Mouse (Mus musculus): ENCODE measurements around the gene Olfr1412. TPM values are rescaled to one million over a fixed set of nuclear protein-coding genes. Genes with fewer than 3 reads are reported as not detected.

The Olfr1412 gene
- not detected for polyA plus RNA-seq (2014; fragmentation: Illumina TruSeq; extraction: RNeasy Lipid Tissue Mini Kit (QIAGEN cat#74804); ENCODE audit: low read depth, low replicate concordance)

DNA sequence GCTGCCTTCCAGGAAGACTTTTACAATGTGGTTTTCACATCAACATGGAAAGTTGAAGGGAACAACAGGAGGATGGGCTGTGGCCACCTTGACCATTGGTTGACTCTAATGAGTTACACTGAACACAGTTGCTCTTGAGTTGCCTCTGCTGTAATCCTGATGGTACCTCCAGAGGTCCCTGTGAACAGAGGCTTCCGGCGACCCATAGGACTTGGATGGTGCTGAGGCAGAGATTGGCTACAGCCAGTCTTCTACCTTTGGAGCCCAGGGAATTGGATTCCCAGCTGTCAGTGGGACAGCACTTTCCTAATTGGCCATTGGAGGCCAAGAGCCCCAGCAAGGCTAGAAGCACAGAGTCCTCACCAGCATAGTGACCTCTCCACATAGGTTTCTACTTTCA lies at the start of gene Olfr1412:
TSS of gene Olfr1412 (plus strand) at position 301 of the 400 bp plus-strand sequence.

DNA sequence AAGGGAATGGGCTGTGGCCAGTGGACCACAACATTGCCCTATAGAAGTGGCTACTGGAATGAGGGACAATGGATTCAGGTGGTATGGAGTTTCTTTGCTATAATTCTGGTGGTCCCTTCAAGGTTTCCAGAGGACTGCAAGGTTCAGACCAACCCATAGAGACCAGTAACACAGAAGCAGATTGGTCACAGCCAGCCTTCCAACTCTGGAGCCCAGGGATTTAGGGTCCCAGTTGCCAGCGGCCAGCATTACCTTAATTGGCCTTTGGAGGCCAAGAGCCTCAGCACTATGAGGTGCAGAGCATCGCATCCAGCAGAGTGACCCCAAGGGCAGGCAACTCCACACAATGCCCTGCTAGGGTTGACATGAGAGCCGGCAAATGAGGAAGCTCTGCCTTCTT lies 14.6 kb upstream of the Olfr1412 start, which contains the start of gene Olfr1413:
TSS of gene Olfr1413 (plus strand) at position 301 of the 400 bp plus-strand sequence.

DNA sequence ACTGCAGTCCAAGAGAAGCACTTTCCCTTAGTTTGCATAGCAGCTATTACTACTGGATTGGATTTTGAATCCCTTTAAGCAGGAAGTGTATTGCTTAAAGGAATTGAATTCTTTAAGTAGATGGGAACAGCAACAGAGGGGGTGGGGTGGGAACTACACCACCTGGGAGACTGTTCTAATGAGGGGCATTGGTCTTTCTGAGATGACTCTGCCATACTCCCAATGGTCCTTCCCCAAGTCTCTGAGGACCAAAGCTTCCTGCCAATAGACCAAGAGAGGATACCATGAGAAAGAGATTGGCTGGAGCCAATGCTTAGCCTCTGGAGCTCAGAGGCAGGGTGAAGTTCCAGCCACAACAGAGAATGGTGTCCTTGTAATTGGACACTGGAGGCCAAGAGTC lies 8.5 kb downstream of the Olfr1412 start, which contains the start of gene Olfr1411:
TSS of gene Olfr1411 (plus strand) at position 301 of the 400 bp plus-strand sequence.

DNA sequence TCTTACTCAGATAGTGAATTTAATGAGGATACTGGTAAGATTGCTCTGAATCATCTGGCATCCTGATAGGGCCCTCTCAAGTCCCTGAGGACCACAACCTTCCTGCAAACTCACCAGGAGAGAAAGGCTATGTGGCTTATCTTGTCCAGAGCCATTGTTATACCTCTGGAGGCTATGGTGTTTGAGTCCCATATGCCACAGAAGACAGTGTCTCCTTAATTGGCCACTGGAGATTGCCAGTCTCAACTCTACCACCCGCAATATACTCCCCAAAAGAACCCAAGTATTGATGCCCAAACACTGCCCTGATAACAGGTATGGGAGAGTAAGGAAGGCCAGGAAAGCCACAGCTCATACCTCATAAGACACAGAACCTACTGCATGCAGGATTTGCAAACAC lies 19.9 kb downstream of the Olfr1412 start, which contains the start of gene Olfr1410:
TSS of gene Olfr1410 (plus strand) at position 301 of the 400 bp plus-strand sequence.

DNA sequence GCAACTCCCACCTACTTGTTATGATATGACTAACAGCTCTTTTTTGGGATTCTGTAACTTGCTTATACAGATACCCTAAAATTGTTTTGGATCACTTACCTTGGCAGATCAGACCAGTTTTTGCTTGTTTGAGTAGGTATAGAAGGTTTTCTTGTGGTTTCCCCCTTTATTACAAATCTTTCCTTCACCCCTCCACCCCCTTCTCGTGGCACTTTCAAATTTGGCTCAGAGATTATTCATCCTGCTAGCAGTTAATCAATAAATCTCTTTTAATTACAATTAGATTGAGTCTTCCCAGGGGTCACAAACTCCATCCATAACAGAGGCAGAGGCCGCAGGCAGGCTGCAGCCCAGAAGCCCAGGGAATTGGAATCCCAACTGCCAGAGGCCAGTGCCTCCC lies 31.9 kb downstream of the Olfr1412 start, which contains the start of gene Olfr12:
TSS of gene Olfr12 (plus strand) at position 301 of the 400 bp plus-strand sequence.

Other genes starting within 250 kb of the Olfr1412 start
- 242 TPM for gene Ndufa10, start 111.9 kb upstream of the Olfr1412 start, polyA plus RNA-seq (2014; fragmentation: Illumina TruSeq; extraction: RNeasy Lipid Tissue Mini Kit (QIAGEN cat#74804); ENCODE audit: low read depth, low replicate concordance)
- not detected for gene Olfr1416, start 100.7 kb upstream of the Olfr1412 start, polyA plus RNA-seq (2014; fragmentation: Illumina TruSeq; extraction: RNeasy Lipid Tissue Mini Kit (QIAGEN cat#74804); ENCODE audit: low read depth, low replicate concordance)
- gene Olfr1415, start 89.7 kb upstream of the Olfr1412 start, polyA plus RNA-seq (2014; fragmentation: Illumina TruSeq; extraction: RNeasy Lipid Tissue Mini Kit (QIAGEN cat#74804); ENCODE audit: low read depth, low replicate concordance) = not detected
- not detected for gene Olfr1414, start 67.1 kb upstream of the Olfr1412 start, polyA plus RNA-seq (2014; fragmentation: Illumina TruSeq; extraction: RNeasy Lipid Tissue Mini Kit (QIAGEN cat#74804); ENCODE audit: low read depth, low replicate concordance)
- gene Olfr1413, start 14.5 kb upstream of the Olfr1412 start, polyA plus RNA-seq (2014; fragmentation: Illumina TruSeq; extraction: RNeasy Lipid Tissue Mini Kit (QIAGEN cat#74804); ENCODE audit: low read depth, low replicate concordance) = not detected
- gene Olfr1411, start 8.6 kb downstream of the Olfr1412 start, polyA plus RNA-seq (2014; fragmentation: Illumina TruSeq; extraction: RNeasy Lipid Tissue Mini Kit (QIAGEN cat#74804); ENCODE audit: low read depth, low replicate concordance) = not detected
- not detected for gene Olfr1410, start 20.0 kb downstream of the Olfr1412 start, polyA plus RNA-seq (2014; fragmentation: Illumina TruSeq; extraction: RNeasy Lipid Tissue Mini Kit (QIAGEN cat#74804); ENCODE audit: low read depth, low replicate concordance)
- gene Olfr12, start 32.0 kb downstream of the Olfr1412 start, polyA plus RNA-seq (2014; fragmentation: Illumina TruSeq; extraction: RNeasy Lipid Tissue Mini Kit (QIAGEN cat#74804); ENCODE audit: low read depth, low replicate concordance) = not detected
- 65.2 TPM for gene Cops9, start 56.2 kb downstream of the Olfr1412 start, polyA plus RNA-seq (2014; fragmentation: Illumina TruSeq; extraction: RNeasy Lipid Tissue Mini Kit (QIAGEN cat#74804); ENCODE audit: low read depth, low replicate concordance)
- not detected for gene Otos, start 63.1 kb downstream of the Olfr1412 start, polyA plus RNA-seq (2014; fragmentation: Illumina TruSeq; extraction: RNeasy Lipid Tissue Mini Kit (QIAGEN cat#74804); ENCODE audit: low read depth, low replicate concordance)
- gene Gpc1, start 245.9 kb downstream of the Olfr1412 start, polyA plus RNA-seq (2014; fragmentation: Illumina TruSeq; extraction: RNeasy Lipid Tissue Mini Kit (QIAGEN cat#74804); ENCODE audit: low read depth, low replicate concordance) = not detected